Mouse (Mus musculus): ENCODE data around the gene Rsu1.

The Rsu1 gene

DNA sequence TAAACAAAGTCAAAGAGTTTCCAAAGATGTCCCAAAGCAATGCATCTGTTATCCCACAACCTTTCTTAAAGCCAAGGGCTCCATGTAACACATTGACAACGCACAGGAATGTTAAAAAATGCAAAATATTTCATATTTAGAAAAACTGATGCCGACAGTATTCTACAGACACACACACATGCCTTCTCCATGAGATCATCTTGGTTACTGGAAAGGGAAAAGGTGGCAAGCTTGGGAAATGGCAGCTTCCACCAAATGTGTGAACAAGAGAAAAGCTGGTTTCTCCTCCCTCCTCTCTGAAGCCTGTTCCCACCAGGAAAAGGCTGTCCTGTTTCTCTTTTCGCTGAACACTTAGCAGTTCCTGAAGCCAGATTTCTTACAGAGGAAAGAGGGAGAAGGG, 232.4 kb downstream of the Rsu1 start:
- DNase-seq = no peak

Data from kidney, adult 9 months (tissue).